Mouse (Mus musculus): ENCODE results near the gene Oaf.

DNA sequence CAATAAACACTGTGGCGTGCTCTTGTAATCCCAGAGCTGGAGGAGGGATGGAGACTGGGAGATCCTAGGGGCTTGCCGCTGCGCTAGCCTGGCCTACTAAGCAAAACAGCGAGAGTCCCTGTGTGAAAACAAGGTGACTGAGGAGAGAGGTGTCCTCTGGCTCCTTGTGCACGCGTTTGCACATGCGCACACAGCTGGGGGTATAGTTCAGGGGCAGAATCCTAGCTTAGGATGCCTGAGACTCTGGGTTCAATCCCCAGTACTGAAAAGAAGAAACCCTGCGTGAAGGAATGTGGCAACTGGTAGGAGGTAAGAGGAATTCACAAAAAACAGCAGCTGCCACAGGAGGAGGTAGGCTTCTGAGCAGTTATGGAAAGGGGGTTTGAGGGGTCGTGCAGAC, 45.7 kb downstream of the Oaf start:
- TF ChIP-seq CTCF (IDR thresholded peaks at IDR 0.05; ENCODE audit: borderline replicate concordance, extremely low read depth, insufficient read depth, insufficient read length): no peak
- TF ChIP-seq POLR2A (IDR thresholded peaks at IDR 0.05; ENCODE audit: borderline replicate concordance, extremely low read depth, insufficient read depth, insufficient read length, poor library complexity, severe bottlenecking): no peak
